Mouse (Mus musculus): ENCODE data around the gene Gtf2ird2. TPM values are rescaled to one million over a fixed set of nuclear protein-coding genes. Genes with fewer than 3 reads are reported as not detected.

The Gtf2ird2 gene
- total RNA-seq, 2 experiments from 2014 or later: 17.7 to 20.1 TPM

DNA sequence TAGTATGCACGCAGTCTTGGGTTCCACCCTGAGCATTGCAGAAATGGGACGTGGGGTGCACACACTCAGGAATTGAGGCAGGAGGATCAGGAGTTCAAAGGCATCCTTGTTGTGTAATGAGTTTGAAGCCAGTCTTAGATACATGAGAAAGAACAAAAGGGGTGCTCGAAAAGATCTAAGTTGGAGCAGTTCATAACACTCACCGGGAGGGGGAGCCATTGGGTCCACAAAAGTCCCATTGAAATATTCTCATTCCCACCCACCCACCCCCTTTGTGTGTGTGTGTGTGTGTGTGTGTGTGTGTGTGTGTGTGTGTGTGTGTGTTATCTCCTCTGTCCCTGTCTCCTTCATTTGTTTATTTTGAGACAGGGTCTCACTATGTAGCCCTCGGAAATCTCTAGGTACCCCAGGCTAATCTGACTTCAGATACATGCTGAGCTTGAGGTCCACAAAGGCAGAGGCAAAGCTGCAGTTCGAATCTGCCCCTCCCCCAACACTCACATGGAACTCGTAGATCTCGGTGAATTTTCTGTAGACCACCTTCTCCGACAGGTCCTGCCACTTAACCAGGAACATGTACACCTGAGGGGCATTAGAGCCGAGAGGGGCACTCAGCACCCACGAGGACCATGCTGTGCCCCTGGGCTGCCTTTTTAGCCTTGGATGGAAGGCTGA is 43.9 kb downstream of the Gtf2ird2 start:
- H3K27ac ChIP-seq: no peak overlapping the region
- H3K4me3 ChIP-seq: no peak overlapping the region
- intact Hi-C loops (cut with DNase I): loop anchor here (5.0 kb wide), 1 partner anchor 35 kb away; no protein-coding TSS in a partner anchor
- peak; percentile 57 for TF ChIP-seq CTCF (IDR thresholded peaks at IDR 0.05)
- no peak for DNase-seq (ENCODE audit: extremely low spot score in 1 of 2, low spot score in 2 of 2)

DNA sequence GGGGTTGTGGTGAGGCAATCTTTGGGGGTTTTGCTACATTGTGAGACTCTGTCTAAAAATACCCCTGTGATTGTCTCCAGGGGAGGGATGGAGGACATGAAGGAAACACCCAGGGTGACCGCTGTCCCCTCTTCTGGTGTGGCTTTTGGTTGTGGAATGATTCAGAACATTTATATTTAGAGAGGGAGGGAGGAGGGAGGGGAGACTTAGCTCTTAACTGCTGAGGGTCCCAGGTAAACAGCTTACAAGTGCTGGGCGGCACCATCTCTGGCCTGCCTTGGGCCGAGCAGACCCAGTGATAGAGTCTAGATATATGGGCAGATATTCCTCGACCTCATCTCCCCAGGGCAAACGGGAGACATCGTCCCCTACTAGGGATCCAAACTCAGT is 44.4 kb downstream of the Gtf2ird2 start:
- intact Hi-C loops (cut with DNase I): loop anchor here (5.0 kb wide), 1 partner anchor 36 kb away; no protein-coding TSS in a partner anchor
- Histone ChIP-seq H3K27ac (peak overlapping the region; percentile 45; the same call in 1 of the 2 replicates), H3K4me3 (no peak overlapping the region)
- no peak for DNase-seq (ENCODE audit: extremely low spot score in 1 of 2, low spot score in 2 of 2)
- no peak for TF ChIP-seq CTCF (IDR thresholded peaks at IDR 0.05)

DNA sequence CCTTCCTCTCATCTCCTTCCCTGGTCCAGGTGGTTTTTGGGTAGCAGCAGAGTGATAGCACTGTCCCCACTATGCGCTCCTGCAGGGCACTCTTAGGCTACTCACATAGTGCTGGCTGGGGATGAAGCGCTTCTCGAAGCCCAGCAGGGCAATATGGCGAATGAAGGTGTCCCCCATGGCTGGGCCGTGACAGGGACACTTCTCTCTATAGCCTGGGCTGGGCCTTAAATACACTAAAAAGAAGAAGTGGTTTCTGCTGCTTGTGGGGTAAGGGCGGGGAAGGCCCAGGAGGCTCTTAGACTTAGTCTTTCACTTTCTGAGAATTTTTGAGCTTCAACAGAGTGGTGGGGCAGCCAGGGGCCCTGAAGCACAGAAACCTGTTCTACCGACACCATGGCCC is 45.6 kb downstream of the Gtf2ird2 start, which contains the start of gene Ncf1:
TSS of gene Ncf1 (minus strand) at position 235 of the 400 bp plus-strand sequence.
- TF ChIP-seq CTCF (IDR thresholded peaks at IDR 0.05): no peak
- H3K4me3 ChIP-seq: no peak within 1 kb of the TSS
- peak within 1 kb of the TSS; percentile 45; the same call in 1 of the 2 replicates for H3K27ac ChIP-seq
- DNase-seq (ENCODE audit: extremely low spot score in 1 of 2, low spot score in 2 of 2): no peak
- intact Hi-C loops (cut with DNase I): loop anchor here (5.0 kb wide), 1 partner anchor 37 kb away; no protein-coding TSS in a partner anchor

DNA sequence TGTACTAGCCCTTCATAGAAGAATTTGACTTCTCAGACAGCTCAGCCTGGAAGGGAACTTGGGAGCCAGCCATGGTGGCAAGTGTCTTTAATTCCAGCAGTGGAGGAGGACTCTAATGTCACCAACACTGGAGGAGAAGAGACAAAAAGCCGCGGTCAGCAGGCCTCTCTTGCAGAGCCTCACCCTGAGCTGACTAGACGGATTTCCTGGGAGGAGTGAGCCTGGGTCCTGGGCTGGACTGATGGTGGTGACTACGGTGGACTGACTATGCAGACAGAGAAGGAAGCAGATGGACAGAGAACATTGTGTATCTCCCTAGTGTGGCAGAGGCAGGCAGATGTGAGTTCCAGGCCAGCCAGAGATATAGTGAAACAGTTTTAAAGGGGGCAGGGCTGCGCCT is 47.6 kb downstream of the Gtf2ird2 start:
- DNase-seq (ENCODE audit: extremely low spot score in 1 of 2, low spot score in 2 of 2): no peak
- intact Hi-C loops (cut with DNase I): no loop called here
- no peak for TF ChIP-seq CTCF (IDR thresholded peaks at IDR 0.05)
- Histone ChIP-seq H3K4me3 (no peak overlapping the region), H3K27ac (peak overlapping the region; percentile 1; the same call in 1 of the 2 replicates)

DNA sequence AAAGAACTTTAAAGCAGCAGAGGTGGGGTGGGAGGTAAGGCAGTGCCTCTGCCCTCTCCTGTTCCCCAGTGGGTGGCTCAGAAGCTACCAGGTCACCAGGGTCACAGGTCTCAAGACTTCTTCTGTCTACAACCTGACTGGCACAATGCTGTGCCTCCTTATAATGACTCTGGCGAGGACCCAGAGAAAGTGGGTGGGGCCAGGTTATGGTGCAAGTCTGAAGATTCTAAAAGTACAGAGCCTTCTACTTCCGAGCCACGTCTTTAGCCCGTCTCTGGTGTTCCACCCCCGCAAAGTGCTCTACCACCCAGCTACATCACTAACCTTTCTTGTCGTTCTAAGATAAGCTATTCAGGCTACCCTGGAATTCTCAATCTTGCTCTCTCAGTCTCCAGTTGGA is 48.3 kb downstream of the Gtf2ird2 start:
- DNase-seq (ENCODE audit: extremely low spot score in 1 of 2, low spot score in 2 of 2): no peak
- intact Hi-C loops (cut with DNase I): no loop called here
- Histone ChIP-seq H3K27ac (no peak overlapping the region), H3K4me3 (no peak overlapping the region)
- no peak for TF ChIP-seq CTCF (IDR thresholded peaks at IDR 0.05)

DNA sequence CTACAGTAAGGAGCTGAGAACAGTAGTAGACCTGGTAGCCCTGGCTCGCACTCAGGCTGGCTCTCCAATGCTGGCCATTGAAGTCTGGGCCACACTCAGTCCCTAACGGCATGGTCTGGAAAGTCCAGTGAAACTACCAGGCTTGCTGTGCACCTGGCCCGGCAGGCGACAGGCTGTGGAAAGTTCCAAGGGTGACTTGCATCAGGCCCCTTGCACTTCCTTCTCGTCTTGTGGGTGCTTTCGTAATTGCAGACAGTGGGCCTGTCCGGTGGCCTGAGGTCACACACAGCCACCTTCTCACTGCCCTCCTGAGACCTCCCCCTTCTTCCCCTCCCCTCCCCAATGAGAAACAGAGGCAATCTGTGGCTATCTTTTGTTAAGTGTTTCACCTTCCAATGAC is 48.7 kb downstream of the Gtf2ird2 start:
- intact Hi-C loops (cut with DNase I): no loop called here
- H3K4me3 ChIP-seq: no peak overlapping the region
- no peak for TF ChIP-seq CTCF (IDR thresholded peaks at IDR 0.05)
- H3K27ac ChIP-seq: no peak overlapping the region
- no peak for DNase-seq (ENCODE audit: extremely low spot score in 1 of 2, low spot score in 2 of 2)

DNA sequence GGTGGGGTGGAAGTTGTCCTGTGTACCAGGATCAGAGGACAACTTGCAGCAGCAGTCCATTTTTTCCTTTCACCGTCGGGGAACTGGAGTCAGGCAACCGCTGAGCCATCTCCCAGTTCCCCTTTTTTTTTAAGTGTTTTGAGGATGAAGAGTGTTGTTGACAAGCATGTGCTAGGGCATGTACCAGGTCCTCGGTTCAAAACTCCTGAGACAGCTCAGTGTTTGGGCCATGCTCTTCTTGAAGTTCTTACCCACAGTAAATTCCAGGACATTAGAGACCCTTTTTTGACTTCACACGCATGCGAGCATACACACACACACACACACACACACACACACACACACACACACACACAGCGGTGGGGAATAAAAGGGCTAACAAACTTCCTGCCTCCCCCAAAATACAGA is 49.4 kb downstream of the Gtf2ird2 start:
- Histone ChIP-seq H3K27ac (no peak overlapping the region), H3K4me3 (no peak overlapping the region)
- intact Hi-C loops (cut with DNase I): no loop called here
- no peak for DNase-seq (ENCODE audit: extremely low spot score in 1 of 2, low spot score in 2 of 2)
- TF ChIP-seq CTCF (IDR thresholded peaks at IDR 0.05): no peak

DNA sequence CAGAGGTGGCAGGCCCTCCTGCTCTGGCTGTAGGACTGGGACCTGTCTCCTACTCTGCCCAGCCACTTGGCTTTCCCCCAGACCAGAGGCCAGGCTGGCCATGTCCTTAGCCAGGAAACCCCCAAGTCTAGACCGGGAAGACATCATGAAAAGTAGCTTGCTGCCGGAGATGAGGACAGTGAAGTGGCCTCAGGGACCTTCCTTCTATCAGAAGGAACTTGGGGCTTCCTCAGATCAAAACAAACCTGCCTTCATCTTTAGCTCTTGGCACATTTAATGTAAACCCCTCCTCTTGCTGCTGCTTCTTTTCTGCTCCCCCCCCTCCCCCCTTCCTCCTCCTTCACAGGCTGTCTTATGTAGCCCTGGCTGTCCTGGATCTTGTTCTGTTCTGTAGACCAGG is 50.4 kb downstream of the Gtf2ird2 start:
- intact Hi-C loops (cut with DNase I): no loop called here
- no peak for TF ChIP-seq CTCF (IDR thresholded peaks at IDR 0.05)
- no peak overlapping the region for H3K27ac ChIP-seq
- no peak for DNase-seq (ENCODE audit: extremely low spot score in 1 of 2, low spot score in 2 of 2)
- H3K4me3 ChIP-seq: no peak overlapping the region

DNA sequence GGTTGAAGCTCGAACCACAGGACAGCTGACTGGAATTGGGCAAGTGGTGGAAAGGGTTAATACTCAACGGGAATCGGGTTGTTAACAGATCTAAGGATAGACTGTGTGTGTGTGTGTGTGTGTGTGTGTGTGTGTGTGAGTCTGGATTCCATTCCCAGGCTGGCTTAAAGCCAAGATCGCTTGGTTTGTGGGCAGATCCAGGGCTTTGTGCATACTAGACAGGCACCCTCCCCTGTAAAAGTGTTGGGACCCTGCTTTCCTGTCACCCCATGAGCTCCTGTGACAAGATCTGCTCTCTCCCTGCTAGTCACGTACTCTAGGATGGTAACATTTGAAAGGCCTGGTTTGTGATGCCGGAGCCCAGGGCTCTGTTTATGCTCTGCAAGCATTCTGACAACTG is 51.3 kb downstream of the Gtf2ird2 start:
- intact Hi-C loops (cut with DNase I): no loop called here
- peak in 1 of 2 experiments; percentile 35 for DNase-seq (ENCODE audit: extremely low spot score in 1 of 2, low spot score in 2 of 2)
- H3K4me3 ChIP-seq: no peak overlapping the region
- TF ChIP-seq CTCF (IDR thresholded peaks at IDR 0.05): no peak
- no peak overlapping the region for H3K27ac ChIP-seq

DNA sequence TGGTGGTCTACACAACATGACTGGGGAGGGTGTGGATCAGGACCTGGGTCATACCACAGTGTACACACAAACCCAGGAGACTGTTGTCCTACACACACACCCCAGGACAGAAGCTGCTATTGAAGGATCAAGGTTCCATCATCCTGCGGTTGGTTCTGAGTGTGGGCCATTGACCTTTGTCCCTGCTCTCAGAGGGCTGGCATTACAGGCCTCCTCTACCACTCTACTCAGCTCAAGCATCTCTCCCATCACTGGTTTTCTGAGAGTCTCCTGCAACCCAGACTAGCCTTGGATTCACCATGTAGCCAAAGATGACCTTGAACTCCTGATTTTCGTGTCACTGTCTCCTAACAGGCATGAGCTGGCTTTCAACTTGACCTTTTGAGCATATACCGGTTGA is 52.4 kb downstream of the Gtf2ird2 start:
- no peak for DNase-seq (ENCODE audit: extremely low spot score in 1 of 2, low spot score in 2 of 2)
- TF ChIP-seq CTCF (IDR thresholded peaks at IDR 0.05): no peak
- H3K4me3 ChIP-seq: no peak overlapping the region
- intact Hi-C loops (cut with DNase I): no loop called here
- no peak overlapping the region for H3K27ac ChIP-seq

DNA sequence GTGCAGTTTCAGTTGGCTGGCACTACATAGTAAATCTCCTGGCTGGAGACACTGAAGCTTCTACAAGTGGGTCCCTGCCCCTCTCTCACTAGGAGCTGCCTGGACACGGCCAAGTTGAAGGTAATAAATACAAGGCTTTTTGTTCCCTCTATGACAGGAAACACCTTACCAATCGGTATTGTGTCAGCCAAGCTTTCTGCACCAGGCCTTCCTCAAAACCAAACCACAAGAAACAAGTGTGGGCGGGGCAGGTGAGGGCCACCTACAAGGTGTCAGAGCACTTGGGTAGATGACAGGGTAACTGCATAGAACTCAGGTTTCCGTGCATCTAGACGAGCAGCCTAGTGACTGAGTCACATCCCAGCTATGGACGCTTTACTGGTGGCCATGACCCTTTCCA is 53.0 kb downstream of the Gtf2ird2 start:
- DNase-seq (ENCODE audit: extremely low spot score in 1 of 2, low spot score in 2 of 2): no peak
- intact Hi-C loops (cut with DNase I): no loop called here
- TF ChIP-seq CTCF (IDR thresholded peaks at IDR 0.05): no peak
- H3K27ac ChIP-seq: no peak overlapping the region
- no peak overlapping the region for H3K4me3 ChIP-seq

DNA sequence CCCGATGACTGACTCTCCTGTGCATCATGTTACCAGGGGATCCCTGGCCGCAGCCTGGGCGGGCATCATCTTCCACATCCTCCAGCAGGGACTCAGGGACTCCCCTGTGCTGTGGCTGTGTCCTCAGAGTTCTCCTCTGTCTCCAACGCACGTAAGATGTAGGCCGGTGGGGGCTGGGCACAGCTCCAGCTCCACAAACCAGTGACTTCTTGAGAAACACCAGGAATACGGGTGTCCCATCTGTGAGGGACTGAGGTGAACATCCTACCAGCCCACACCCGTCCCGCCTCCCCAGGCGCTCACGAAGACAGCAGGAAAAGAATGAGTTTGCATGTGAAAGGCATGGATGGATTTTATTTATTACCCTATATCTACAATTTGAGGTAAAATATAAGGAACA is 53.7 kb downstream of the Gtf2ird2 start:
- intact Hi-C loops (cut with DNase I): no loop called here
- no peak overlapping the region for H3K27ac ChIP-seq
- no peak overlapping the region for H3K4me3 ChIP-seq
- DNase-seq (ENCODE audit: extremely low spot score in 1 of 2, low spot score in 2 of 2): no peak
- no peak for TF ChIP-seq CTCF (IDR thresholded peaks at IDR 0.05)
